ENCODE assay signal across 8 mouse cellular contexts in genomic region chr11:70525184-70525678, GRCm38 (mm10). TPM values are rescaled to one million over a fixed set of nuclear protein-coding genes. Genes with fewer than 3 reads are reported as not detected.
A peak's percentile ranks its signal among the peaks of the same experiment; 100 is the strongest.
DNase-seq lines count a peak whose midpoint lies in the region; ATAC-seq and TF ChIP-seq lines count a peak whose summit lies in the region.

TSS of gene Psmb6 (plus strand) at chr11:70525367.

- peak; percentile 95 for ATAC-seq in activated CD4-positive, CD25-positive, alpha-beta regulatory T cell, adult 4 months

- peak; percentile 84 to 87 for DNase-seq in gastrocnemius, adult 8-10 months (ENCODE audit: low spot score in 2 of 2)
- DNase-seq in hindlimb bud, embryonic 11.5 days (ENCODE audit: extremely low spot score, low read depth, low spot score), result peak; percentile 93
- DNase-seq in left cerebral cortex, adult 8-10 months (ENCODE audit: low spot score in 2 of 2), result peak; percentile 79 to 95
- DNase-seq in right cerebral cortex, postnatal 10 days (ENCODE audit: low spot score in 2 of 2), result peak; percentile 97 to 98
- peak; percentile 77 for DNase-seq in urinary bladder, postnatal 25 days (ENCODE audit: low spot score)

- peaks cover 33% of the 10 kb centered on the region for H3K36me3 ChIP-seq in megakaryocyte, embryonic 14.5 days (replicated peaks; ENCODE audit: low read length)

- no peak for TF ChIP-seq CTCF in cortical plate, adult 2 months (IDR thresholded peaks at IDR 0.05; ENCODE audit: extremely low read depth, insufficient read depth, low read length)

- H3K27me3 ChIP-seq in megakaryocyte, embryonic 14.5 days (replicated peaks), result peaks cover 7% of the 10 kb centered on the region

- peak within 1 kb of the TSS; percentile 45 for H3K4me3 ChIP-seq in cortical plate, adult 2 months (ENCODE audit: insufficient read depth, low read length)
- peak within 1 kb of the TSS; percentile 95 for H3K4me3 ChIP-seq in megakaryocyte, embryonic 14.5 days (replicated peaks)

- peaks cover 5% of the 10 kb centered on the region; the same call in 1 of the 2 replicates for H3K4me1 ChIP-seq in cortical plate, adult 2 months (ENCODE audit: control insufficient read depth, insufficient read depth, low read length)
- H3K4me1 ChIP-seq in megakaryocyte, embryonic 14.5 days, result peaks cover 35% of the 10 kb centered on the region

- peak; percentile 88 for TF ChIP-seq POLR2A in cortical plate, adult 2 months (IDR thresholded peaks at IDR 0.05; ENCODE audit: extremely low read depth, insufficient read depth, low read length)

- no peaks in the 10 kb centered on the region for H3K9me3 ChIP-seq in megakaryocyte, embryonic 14.5 days

- no peak within 1 kb of the TSS for H3K27ac ChIP-seq in cortical plate, adult 2 months (ENCODE audit: insufficient read depth, low read length)

RNA-seq across cellular contexts. Expression of gene Psmb6, which starts in this region (rescaled TPM):
- 100 to 1,000 TPM; 353 to 460 TPM for polyA plus RNA-seq in activated CD4-positive, CD25-positive, alpha-beta regulatory T cell, adult 4 months (2017; shearing (Covaris generic))
- polyA plus RNA-seq in cortical plate, adult 2 months (2012; rRNA removed), result 240 and 248 TPM in 2 replicates
- 100 to 1,000 TPM; 258 to 280 (median 265) TPM for total RNA-seq in gastrocnemius, adult 8-10 months (2022)
- 100 to 1,000 TPM; 187 to 213 (median 191) TPM for total RNA-seq in left cerebral cortex, adult 8-10 months (2022)
- 79.0 and 226 TPM in 2 replicates for polyA plus RNA-seq in megakaryocyte, embryonic 14.5 days (2012; ENCODE audit: insufficient read depth, low replicate concordance)
